Mouse (Mus musculus) stomach, embryonic 15.5 days (tissue): Measurements from ENCODE around the gene Erfe. TPM values are rescaled to one million over a fixed set of nuclear protein-coding genes. Genes with fewer than 3 reads are reported as not detected.
A peak's percentile ranks its signal among the peaks of the same experiment; 100 is the strongest.

Experiments
- ATAC-seq: fragments of 200-750 bp; cut with Nextera tagmentation; 2 replicates; pipeline ENCODE4 v1.8.0; 2017; ENCODE audit warnings: low read depth, moderate number of reproducible peaks, moderate TSS enrichment; ENCODE audit not compliant: insufficient read depth, low FRiP score
- H3K27ac ChIP-seq: fragments of 300-500 bp; sonication (generic); 2 replicates; pipeline ENCODE4 v1.5.1; 2015; ENCODE audit warnings: mild to moderate bottlenecking, inconsistent platforms
- H3K27me3 ChIP-seq: fragments of 300-500 bp; sonication (generic); replicated peaks from 2 replicates; pipeline ENCODE4 v1.6.1; 2015; ENCODE audit warnings: inconsistent platforms
- H3K36me3 ChIP-seq: fragments of 300-500 bp; sonication (generic); 2 replicates; pipeline ENCODE4 v1.6.1; 2015; ENCODE audit warnings: inconsistent platforms
- H3K4me1 ChIP-seq: fragments of 300-500 bp; sonication (generic); 2 replicates; pipeline ENCODE4 v1.6.1; 2015; ENCODE audit warnings: inconsistent platforms
- H3K4me2 ChIP-seq: fragments of 300-500 bp; sonication (generic); 2 replicates; pipeline ENCODE4 v1.6.1; 2015; ENCODE audit warnings: mild to moderate bottlenecking, inconsistent platforms
- H3K4me3 ChIP-seq: fragments of 300-500 bp; sonication (generic); replicated peaks from 2 replicates; pipeline ENCODE4 v1.5.1; 2015; ENCODE audit warnings: inconsistent platforms
- H3K9ac ChIP-seq: fragments of 300-500 bp; sonication (generic); 2 replicates; pipeline ENCODE4 v1.6.1; 2015; ENCODE audit warnings: inconsistent platforms
- H3K9me3 ChIP-seq: fragments of 300-500 bp; sonication (generic); 2 replicates; pipeline ENCODE4 v1.6.1; 2016; ENCODE audit warnings: inconsistent platforms
- WGBS: fragments of 180-500 bp; shearing (Covaris S2); methylation state at CpG from one replicate; pipeline ENCODE4 v1.1.7; 2015; 5-methylcytosine and 5-hydroxymethylcytosine counted together
- polyA plus RNA-seq: library from polyadenylated mRNA; unstranded; fragments of >200 nt; fragmentation: Nextera tagmentation; extraction: Ambion mirVana; gene quantifications from 2 replicates; pipeline ENCODE4 v1.2.1, GENCODE M21; 2015

Erfe gene
- polyA plus RNA-seq, 1 experiment from 2014 or later = 3.7 TPM

- H3K9ac ChIP-seq = peak within 1 kb of the TSS; percentile 73
- ATAC-seq = peak; percentile 42; the same call in 1 of the 2 replicates
- H3K4me2 ChIP-seq = peak within 1 kb of the TSS; percentile 99
- H3K4me3 ChIP-seq = peak within 1 kb of the TSS; percentile 80
- no peaks in the 10 kb centered on the region for H3K27me3 ChIP-seq
- H3K27ac ChIP-seq = peak within 1 kb of the TSS; percentile 92
- H3K4me1 ChIP-seq = peaks cover 30% of the 10 kb centered on the region
- 1% methylated on average over 39 of the region's 39 CpGs for WGBS
- no peaks in the 10 kb centered on the region for H3K9me3 ChIP-seq
- peaks cover 7% of the 10 kb centered on the region; the same call in 1 of the 2 replicates for H3K36me3 ChIP-seq
Observed at GRCm38 (mm10) chr1:91413898-91414594, 47.8 kb downstream of the Erfe start, which contains the start of gene Hes6. Gene Hes6 (minus strand): TSS chr1:91414038.

DNA sequence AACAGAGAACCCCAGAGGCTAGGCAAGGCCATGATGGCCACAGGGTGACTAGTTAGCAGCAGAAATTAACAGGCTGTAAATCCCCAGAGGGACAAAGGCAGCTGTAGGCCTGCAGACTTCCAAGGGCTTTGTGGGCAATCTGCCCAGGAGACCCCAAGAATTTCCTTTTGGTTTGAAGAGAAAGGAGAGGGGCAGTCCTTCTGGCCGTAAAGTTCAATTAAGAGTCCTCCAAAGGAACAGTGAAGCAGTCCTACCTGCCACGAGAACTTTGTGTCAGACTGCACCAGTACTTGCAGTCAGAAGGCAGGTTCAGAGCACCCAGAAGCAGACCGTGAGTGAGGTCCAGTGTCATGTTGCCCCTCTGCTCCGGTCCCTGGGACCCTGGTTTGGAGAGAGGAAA lies 48.7 kb downstream of the Erfe start:
- no peak for ATAC-seq
- Histone ChIP-seq H3K4me2 (peak overlapping the region; percentile 99; the same call in 1 of the 2 replicates), H3K36me3 (peaks cover 7% of the 10 kb centered on the region; the same call in 1 of the 2 replicates), H3K27me3 (no peaks in the 10 kb centered on the region), H3K9me3 (no peaks in the 10 kb centered on the region), H3K4me1 (peaks cover 30% of the 10 kb centered on the region), H3K9ac (no peak overlapping the region), H3K4me3 (no peak overlapping the region), H3K27ac (peak overlapping the region; percentile 92; the same call in 1 of the 2 replicates)
- whole genome bisulfite sequencing = 58% methylated on average over 4 of the region's 4 CpGs

DNA sequence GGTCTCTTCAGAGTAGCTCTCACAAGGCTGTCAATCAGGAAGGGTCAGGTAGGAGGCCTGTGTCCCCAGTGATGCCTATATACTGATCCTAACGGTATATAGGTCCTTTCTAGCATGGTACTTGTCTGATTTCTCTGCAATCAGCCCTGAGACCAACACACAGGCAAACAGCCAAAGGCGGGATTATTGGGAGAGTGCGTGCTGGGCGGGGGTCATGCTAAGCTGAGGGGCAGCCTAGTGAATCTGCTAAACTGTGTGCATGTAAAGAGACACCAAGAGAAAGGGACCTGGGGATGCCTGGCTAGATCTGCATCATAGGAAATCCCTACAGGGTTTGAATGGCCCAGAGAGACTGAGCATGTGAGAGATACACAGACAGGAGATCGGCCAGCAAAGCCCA lies 49.1 kb downstream of the Erfe start:
- Histone ChIP-seq H3K27me3 (no peaks in the 10 kb centered on the region), H3K27ac (peak overlapping the region; percentile 92; the same call in 1 of the 2 replicates), H3K4me3 (no peak overlapping the region), H3K4me1 (peaks cover 30% of the 10 kb centered on the region), H3K4me2 (no peak overlapping the region; the same call in 1 of the 2 replicates), H3K9ac (no peak overlapping the region), H3K36me3 (peaks cover 7% of the 10 kb centered on the region; the same call in 1 of the 2 replicates), H3K9me3 (no peaks in the 10 kb centered on the region)
- 76% methylated on average over 5 of the region's 5 CpGs for WGBS
- no peak for ATAC-seq

DNA sequence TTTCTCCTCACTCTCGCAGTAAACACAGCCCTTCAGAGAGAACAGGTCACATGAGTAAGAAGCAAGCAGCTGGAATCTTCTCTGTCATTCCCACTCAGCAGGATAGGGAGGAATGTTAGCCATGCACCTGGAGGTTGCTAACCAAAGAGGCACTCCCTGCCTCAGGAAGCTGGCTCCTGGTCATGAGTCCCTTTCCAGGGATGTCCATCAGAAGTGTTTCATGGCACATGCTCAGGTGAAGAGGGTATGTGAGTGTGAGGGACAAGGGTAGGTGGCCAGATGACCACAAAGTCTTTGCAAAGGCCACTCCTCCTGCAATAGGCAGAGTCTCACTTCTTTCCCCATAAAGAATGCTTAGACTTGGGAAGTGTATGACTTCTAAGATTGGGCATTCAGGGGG lies 51.8 kb downstream of the Erfe start:
- Histone ChIP-seq H3K36me3 (peaks cover 3% of the 10 kb centered on the region; the same call in 1 of the 2 replicates), H3K27ac (no peak overlapping the region), H3K4me1 (peaks cover 18% of the 10 kb centered on the region), H3K4me2 (no peak overlapping the region), H3K9me3 (no peaks in the 10 kb centered on the region), H3K9ac (no peak overlapping the region), H3K4me3 (no peak overlapping the region), H3K27me3 (no peaks in the 10 kb centered on the region)
- 71% methylated on average over 1 of the region's 1 CpGs for WGBS
- ATAC-seq = no peak

DNA sequence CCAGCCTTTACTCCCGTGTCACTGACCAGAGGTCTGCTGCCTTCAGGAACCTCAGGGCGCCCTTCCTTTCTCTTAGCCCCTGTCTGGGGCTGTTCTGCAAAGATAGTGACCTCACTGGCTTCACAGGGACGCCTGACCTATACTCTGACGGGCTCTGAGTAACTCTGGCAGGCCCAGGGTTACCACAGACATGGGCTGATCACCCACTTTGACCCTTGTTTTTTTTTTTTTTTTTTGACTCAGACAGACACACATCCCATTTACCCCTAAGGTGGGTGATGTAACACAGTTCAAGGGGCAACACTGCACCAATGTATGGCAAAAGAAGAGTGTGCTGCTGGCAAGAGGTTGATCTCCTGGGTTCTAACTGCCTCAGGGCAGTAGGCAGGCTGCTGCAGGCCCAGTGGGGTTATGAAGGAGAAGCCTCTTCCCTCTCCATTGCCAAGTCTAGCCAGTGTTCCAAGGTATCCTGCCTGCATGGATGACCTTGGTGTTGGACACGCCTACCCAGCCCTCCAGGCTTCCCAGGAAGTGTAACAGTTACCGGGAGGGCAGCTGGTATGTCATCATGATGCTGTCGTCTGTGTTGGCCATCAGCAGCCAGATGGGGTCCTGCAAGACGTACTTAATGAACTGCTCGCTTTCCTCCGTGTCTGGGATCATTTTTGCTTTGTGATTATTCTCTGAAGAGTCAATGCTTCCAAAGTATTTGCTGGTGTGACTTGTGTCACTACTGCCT lies 53.8 kb downstream of the Erfe start:
- Histone ChIP-seq H3K27ac (no peak overlapping the region), H3K36me3 (peaks cover 3% of the 10 kb centered on the region; the same call in 1 of the 2 replicates), H3K4me2 (no peak overlapping the region), H3K4me3 (no peak overlapping the region), H3K27me3 (no peaks in the 10 kb centered on the region), H3K9me3 (no peaks in the 10 kb centered on the region), H3K4me1 (peaks cover 5% of the 10 kb centered on the region; the same call in 1 of the 2 replicates), H3K9ac (no peak overlapping the region)
- no peak for ATAC-seq
- 64% methylated on average over 10 of the region's 10 CpGs for WGBS

DNA sequence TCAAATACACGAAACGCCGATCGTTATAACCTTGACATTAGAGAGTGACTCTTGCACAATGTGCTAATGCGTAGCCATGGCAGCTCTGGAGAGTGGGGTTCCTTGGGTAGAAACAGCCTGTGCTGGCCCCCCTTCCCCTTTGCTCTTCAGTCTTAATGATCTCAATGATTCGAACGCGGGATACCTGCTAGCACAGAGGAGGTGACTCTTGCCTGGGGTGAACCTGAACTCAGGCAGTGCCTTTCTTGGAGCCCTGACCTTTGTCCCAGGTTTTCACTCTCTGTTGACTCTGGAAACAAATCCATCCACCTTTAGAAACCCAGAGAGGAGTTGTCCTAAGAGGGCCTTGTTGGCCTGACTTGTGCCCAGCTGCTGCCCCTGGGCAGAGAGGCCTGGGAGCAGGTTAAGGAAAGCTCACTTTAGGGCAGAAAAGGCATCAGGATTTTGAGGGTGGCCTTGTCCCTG lies 54.4 kb downstream of the Erfe start:
- Histone ChIP-seq H3K4me3 (no peak overlapping the region), H3K27ac (no peak overlapping the region), H3K9ac (no peak overlapping the region), H3K36me3 (peaks cover 3% of the 10 kb centered on the region; the same call in 1 of the 2 replicates), H3K9me3 (no peaks in the 10 kb centered on the region), H3K27me3 (no peaks in the 10 kb centered on the region), H3K4me1 (no peaks in the 10 kb centered on the region), H3K4me2 (no peak overlapping the region)
- ATAC-seq = no peak
- WGBS = 83% methylated on average over 8 of the region's 8 CpGs

Other genes starting within 250 kb of the Erfe start
- 0.86 and 0.88 TPM in 2 replicates for gene Rbm44, start 221.3 kb upstream of the Erfe start, polyA plus RNA-seq
- gene Ramp1, start 186.6 kb upstream of the Erfe start, polyA plus RNA-seq = 4.6 and 5.9 TPM in 2 replicates
- 66.9 and 68.8 TPM in 2 replicates for gene Ube2f, start 116.1 kb upstream of the Erfe start, polyA plus RNA-seq
- 18.3 and 19.8 TPM in 2 replicates for gene Scly, start 68.1 kb upstream of the Erfe start, polyA plus RNA-seq
- gene Espnl, start 44.4 kb upstream of the Erfe start, polyA plus RNA-seq = 0.04 TPM in 1 of 2 replicates, not detected in the other
- 0.55 and 0.63 TPM in 2 replicates for gene Klhl30, start 15.4 kb upstream of the Erfe start, polyA plus RNA-seq
- 119 and 128 TPM in 2 replicates for gene Ilkap, start 32.4 kb downstream of the Erfe start, polyA plus RNA-seq
- gene Hes6, start 47.6 kb downstream of the Erfe start, polyA plus RNA-seq = 82.9 and 89.5 TPM in 2 replicates
- 5.4 and 6.5 TPM in 2 replicates for gene Per2, start 92.9 kb downstream of the Erfe start, polyA plus RNA-seq
- 7.8 and 8.4 TPM in 2 replicates for gene Traf3ip1, start 128.2 kb downstream of the Erfe start, polyA plus RNA-seq
- 4.3 and 6.3 TPM in 2 replicates for gene Asb1, start 174.1 kb downstream of the Erfe start, polyA plus RNA-seq